Mouse (Mus musculus) bone marrow, adult 2 months (tissue): ENCODE data around the gene Iqcg. TPM values are rescaled to one million over a fixed set of nuclear protein-coding genes. Genes with fewer than 3 reads are reported as not detected.

Experiments
- H3K27ac ChIP-seq: fragments of 200-500 bp; 2 replicates; pipeline ENCODE4 v1.5.1; 2012; ENCODE audit warnings: low read depth, mild to moderate bottlenecking, control low read depth, inconsistent platforms, low read length; ENCODE audit not compliant: control insufficient read depth, poor library complexity, insufficient read depth
- H3K4me1 ChIP-seq: fragments of 200-500 bp; 2 replicates; pipeline ENCODE4 v1.6.1; 2011; ENCODE audit warnings: low read length; ENCODE audit not compliant: control insufficient read depth, insufficient read depth
- H3K4me3 ChIP-seq: fragments of 200-500 bp; replicated peaks from 2 replicates; pipeline ENCODE3; 2011; ENCODE audit warnings: mild to moderate bottlenecking, low read depth, low read length, control low read depth; ENCODE audit not compliant: control insufficient read depth
- CTCF ChIP-seq: fragments of 200-500 bp; IDR thresholded peaks from 2 replicates; pipeline ENCODE4 v1.5.1; 2011; ENCODE audit warnings: low read length, control low read depth; ENCODE audit not compliant: control insufficient read depth, insufficient read depth
- POLR2A ChIP-seq: fragments of 200-500 bp; IDR thresholded peaks from 2 replicates; pipeline ENCODE4 v1.6.1; 2011; ENCODE audit warnings: low read depth, mild to moderate bottlenecking, control low read depth, low read length, borderline replicate concordance; ENCODE audit not compliant: control insufficient read depth
- WGBS: fragments of 180-500 bp; shearing (Covaris S2); methylation state at CpG from one replicate; pipeline ENCODE4 v1.1.7; 2018; 5-methylcytosine and 5-hydroxymethylcytosine counted together
- polyA plus RNA-seq: library from polyadenylated mRNA; stranded (reverse); fragments of >200 nt; gene quantifications from 2 replicates; pipeline ENCODE4 v1.2.4, GENCODE M21; 2011; ENCODE audit warnings: low replicate concordance; ENCODE audit not compliant: missing spikeins, insufficient read depth, insufficient read length

The Iqcg gene
- polyA plus RNA-seq, 1 experiment, result 1.8 TPM

DNA sequence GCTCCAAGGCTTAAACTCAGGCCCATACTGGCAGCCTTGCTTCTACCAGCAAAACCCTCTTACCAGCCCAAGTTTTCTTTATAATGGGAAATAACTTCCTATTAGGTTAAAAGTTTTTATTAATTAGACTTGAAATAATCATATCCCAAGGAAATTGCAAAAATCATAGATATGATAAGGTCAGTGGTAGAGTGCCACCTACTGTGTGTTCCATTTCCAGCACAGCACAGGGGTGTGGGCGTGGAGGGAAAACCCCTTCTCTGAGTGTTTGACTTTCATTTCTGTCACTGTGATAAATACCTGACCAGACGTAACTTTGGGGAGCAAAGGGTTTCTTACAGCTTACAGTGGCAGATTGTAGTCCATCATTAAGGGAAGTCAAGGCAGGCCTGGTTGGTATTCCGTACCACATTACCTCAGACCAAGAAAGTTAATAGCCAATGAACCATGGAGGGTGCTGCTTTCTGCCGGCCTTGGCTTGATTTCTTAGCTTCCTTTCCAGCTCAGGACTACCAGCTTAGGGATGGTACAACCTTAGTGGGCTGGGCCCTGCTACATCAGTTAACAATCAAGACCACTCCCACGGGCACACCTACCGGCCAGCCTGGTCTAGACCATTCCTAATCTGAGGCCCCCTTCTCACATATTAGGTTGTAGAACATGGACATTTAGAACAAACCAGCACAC, 17.0 kb upstream of the Iqcg start:
- no peak for TF ChIP-seq CTCF
- no peak for TF ChIP-seq POLR2A
- H3K27ac ChIP-seq, result no peak overlapping the region
- H3K4me3 ChIP-seq, result no peak overlapping the region
- peaks cover 1% of the 10 kb centered on the region; the same call in 1 of the 2 replicates for H3K4me1 ChIP-seq
- 74% methylated on average over 6 of the region's 6 CpGs for WGBS

DNA sequence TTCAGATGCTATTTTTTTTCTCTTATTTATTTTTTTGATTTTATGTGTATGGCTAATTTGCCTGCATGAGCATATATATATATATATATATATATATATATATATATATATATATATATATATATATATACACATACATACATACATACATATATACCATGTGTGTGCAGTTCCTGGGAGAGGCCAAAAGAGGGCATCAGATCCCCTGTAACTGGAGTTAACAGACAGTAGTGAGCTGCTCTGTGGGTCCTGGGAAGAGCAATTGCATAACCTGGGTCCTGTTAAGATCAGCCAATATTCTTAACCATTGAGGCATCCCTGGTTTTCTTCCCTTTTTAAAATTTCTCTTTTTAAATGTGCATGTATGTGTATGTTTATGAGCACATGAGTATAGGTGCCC, 14.9 kb upstream of the Iqcg start:
- no peak overlapping the region for H3K4me3 ChIP-seq

DNA sequence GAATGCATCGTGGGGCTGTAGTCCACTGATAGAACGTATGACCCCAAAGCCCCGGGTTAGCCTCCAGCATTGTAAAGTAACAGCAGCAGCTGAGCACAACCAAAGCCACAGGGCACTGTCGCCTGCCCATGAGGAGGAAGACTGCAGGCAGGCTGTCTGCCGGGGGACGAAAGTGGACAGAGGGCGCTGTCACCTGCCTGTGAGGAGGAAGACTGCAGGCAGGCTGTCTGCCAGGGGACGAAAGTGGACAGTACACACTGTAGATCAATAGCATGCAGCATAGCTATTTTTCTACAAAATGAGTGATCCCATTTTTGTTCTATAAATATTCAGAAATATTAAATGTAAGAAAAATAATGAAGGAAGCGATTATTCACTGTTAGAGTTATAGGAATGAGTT, 8.6 kb upstream of the Iqcg start:
- Histone ChIP-seq H3K27ac (no peak overlapping the region), H3K4me3 (no peak overlapping the region), H3K4me1 (peaks cover 1% of the 10 kb centered on the region; the same call in 1 of the 2 replicates)
- TF ChIP-seq POLR2A, result no peak
- TF ChIP-seq CTCF, result no peak
- WGBS, result 81% methylated on average over 9 of the region's 9 CpGs

More for the DNA sequence above, 14.9 kb upstream of the Iqcg start:
- Histone ChIP-seq H3K4me1 (no peaks in the 10 kb centered on the region; the same call in 1 of the 2 replicates), H3K27ac (no peak overlapping the region)
- TF ChIP-seq POLR2A (no peak), CTCF (no peak)

GRCm38 (mm10) chr16:33063267-33063666, 7.2 kb upstream of the Iqcg start:
- Histone ChIP-seq H3K4me3 (peak overlapping the region; percentile 92), H3K27ac (no peak overlapping the region), H3K4me1 (peaks cover 1% of the 10 kb centered on the region; the same call in 1 of the 2 replicates)
- WGBS, result 21% methylated on average over 7 of the region's 7 CpGs
- no peak for TF ChIP-seq POLR2A
- TF ChIP-seq CTCF, result no peak

DNA sequence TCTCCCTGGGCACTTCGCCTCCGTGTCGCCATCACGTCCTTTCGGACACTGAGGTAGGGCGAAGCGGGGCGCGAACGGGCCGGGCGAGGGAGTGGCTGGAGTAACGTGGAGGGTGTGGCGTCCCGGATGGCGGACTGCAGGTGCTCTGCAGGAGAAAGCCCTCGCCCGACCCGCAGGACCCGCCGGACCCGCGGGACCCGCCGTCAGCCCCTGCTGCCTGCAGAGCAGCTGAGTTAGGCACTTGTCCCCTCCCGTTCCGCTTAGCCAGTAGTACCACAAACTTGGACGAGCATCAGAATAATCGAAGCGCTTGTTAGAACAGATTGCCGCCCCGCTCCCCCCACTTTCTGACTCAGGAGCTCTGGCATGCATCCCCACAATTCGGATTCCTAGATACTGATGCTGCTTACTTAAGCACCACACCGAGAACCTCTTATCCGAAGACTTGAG, 6.7 kb upstream of the Iqcg start:
- H3K4me3 ChIP-seq, result peak overlapping the region; percentile 92
- WGBS, result under 1% methylated on average over 35 of the region's 35 CpGs
- TF ChIP-seq CTCF (no peak), POLR2A (no peak)
- peaks cover 3% of the 10 kb centered on the region; the same call in 1 of the 2 replicates for H3K4me1 ChIP-seq
- H3K27ac ChIP-seq, result peak overlapping the region; percentile 60

DNA sequence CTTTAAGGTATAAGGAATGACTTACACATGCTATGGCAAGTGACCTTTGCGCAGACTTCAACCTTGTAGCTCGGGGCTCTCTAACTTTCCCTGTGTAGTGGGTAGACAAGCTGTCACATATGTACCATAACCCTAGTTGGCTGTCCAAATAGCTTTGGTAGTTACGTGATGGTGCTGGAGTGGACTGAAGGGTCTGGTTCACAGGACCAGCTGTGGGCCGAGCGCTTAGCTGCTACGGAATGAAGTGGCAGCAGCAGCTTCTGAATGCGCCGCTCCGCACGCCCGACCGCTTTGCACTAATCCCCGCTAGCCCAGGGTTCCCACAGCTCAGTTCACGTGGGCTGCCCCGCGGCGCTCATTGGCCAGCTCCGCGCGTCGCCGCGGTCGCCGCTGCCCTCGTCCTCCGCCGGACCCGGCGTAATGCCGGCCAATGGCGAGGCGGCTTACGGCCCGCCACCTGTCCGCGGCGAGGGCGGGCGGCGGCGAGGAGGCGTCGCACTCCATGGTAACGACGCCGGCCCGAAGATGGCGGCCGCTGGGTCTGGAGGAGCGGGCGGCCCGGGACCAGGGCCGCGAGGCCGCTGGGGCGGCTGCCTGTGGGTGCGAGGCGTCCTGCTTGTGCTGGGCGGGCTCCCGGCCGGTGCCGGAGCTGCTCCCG, 6.1 kb upstream of the Iqcg start, which contains the start of gene Lmln:
Gene Lmln (plus strand): TSS at position 498 of the 658 bp plus-strand sequence.
- Histone ChIP-seq H3K4me3 (peak within 1 kb of the TSS; percentile 92), H3K4me1 (peaks cover 3% of the 10 kb centered on the region; the same call in 1 of the 2 replicates), H3K27ac (peak within 1 kb of the TSS; percentile 60)
- TF ChIP-seq POLR2A, result peak; percentile 76; the same call in 1 of the 2 replicates
- no peak for TF ChIP-seq CTCF
- under 1% methylated on average over 64 of the region's 64 CpGs for WGBS

DNA sequence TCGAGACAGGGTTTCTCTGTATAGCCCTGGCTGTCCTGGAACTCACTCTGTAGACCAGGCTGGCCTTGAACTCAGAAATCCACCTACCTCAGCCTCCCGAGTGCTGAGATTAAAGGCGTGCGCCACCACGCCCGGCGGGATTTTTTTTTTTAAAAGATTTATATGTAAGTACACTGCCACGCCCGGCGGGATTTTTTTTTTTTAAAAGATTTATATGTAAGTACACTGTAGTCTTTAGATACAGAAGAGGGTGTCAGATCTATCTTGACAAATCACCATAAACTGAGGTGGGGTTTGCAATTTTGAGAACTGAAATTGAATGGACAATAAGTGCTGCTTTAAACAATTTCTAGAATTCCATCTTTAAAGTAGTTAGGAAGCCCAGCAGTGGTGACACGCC, 5.4 kb upstream of the Iqcg start:
- H3K4me3 ChIP-seq, result no peak overlapping the region
- TF ChIP-seq POLR2A, result no peak
- no peak for TF ChIP-seq CTCF
- H3K27ac ChIP-seq, result no peak overlapping the region

DNA sequence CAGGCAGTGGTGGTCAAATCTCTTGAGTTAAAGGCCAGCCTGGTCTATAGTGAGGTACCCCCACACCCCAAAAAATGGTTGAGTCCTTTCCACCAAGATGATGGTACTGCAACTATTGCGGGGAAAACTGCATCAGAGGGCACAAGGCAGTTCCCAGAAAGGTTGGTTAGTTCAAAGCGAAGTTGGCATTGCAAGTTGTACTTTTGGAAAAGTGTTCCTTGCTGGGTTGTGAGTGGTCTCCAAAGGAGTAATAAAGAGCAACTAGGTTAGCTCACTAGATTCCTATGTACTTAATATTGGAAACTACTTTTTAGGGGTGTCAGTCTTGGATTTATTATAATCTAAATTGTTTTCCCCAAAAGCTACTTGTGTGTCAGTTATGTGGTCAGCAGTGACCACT, 4.9 kb upstream of the Iqcg start:
- no peak for TF ChIP-seq POLR2A
- no peak for TF ChIP-seq CTCF
- 86% methylated on average over 2 of the region's 2 CpGs for WGBS
- peaks cover 3% of the 10 kb centered on the region; the same call in 1 of the 2 replicates for H3K4me1 ChIP-seq

More for the DNA sequence above, 5.4 kb upstream of the Iqcg start:
- 55% methylated on average over 11 of the region's 11 CpGs for WGBS
- peaks cover 3% of the 10 kb centered on the region; the same call in 1 of the 2 replicates for H3K4me1 ChIP-seq

More for the DNA sequence above, 4.9 kb upstream of the Iqcg start:
- no peak overlapping the region for H3K27ac ChIP-seq
- no peak overlapping the region for H3K4me3 ChIP-seq
